Mouse (Mus musculus) brain, embryonic 14.5 days (tissue): ENCODE results near the gene Abca2.

Source experiments
- CTCF ChIP-seq: fragments of 200-500 bp; IDR thresholded peaks from 2 replicates; pipeline ENCODE4 v1.5.1; 2012; ENCODE audit warnings: inconsistent platforms, mild to moderate bottlenecking, moderate library complexity, borderline replicate concordance; ENCODE audit not compliant: insufficient read depth, insufficient read length; ENCODE audit errors: extremely low read depth
- POLR2A ChIP-seq: fragments of 200-500 bp; IDR thresholded peaks from 2 replicates; pipeline ENCODE4 v1.6.1; 2012; ENCODE audit warnings: mild to moderate bottlenecking, inconsistent platforms, borderline replicate concordance; ENCODE audit not compliant: poor library complexity, insufficient read depth, insufficient read length, severe bottlenecking; ENCODE audit errors: extremely low read depth

GRCm38 (mm10) chr2:25400291-25400690 is 28.2 kb upstream of the Abca2 start:
- no peak for TF ChIP-seq POLR2A
- TF ChIP-seq CTCF: no peak
